Mouse (Mus musculus) thymus, postnatal 25 days (tissue): ENCODE data around the gene Abhd11.
"Not testable (repeated sequence)": the region's sequence is repeated elsewhere in the genome, so short reads cannot be mapped to it uniquely, and the experiment has no call there.

Experiments used
- DNase-seq: peaks from one replicate; pipeline ENCODE4 v3.0.0; 2022

The Abhd11 gene

DNA sequence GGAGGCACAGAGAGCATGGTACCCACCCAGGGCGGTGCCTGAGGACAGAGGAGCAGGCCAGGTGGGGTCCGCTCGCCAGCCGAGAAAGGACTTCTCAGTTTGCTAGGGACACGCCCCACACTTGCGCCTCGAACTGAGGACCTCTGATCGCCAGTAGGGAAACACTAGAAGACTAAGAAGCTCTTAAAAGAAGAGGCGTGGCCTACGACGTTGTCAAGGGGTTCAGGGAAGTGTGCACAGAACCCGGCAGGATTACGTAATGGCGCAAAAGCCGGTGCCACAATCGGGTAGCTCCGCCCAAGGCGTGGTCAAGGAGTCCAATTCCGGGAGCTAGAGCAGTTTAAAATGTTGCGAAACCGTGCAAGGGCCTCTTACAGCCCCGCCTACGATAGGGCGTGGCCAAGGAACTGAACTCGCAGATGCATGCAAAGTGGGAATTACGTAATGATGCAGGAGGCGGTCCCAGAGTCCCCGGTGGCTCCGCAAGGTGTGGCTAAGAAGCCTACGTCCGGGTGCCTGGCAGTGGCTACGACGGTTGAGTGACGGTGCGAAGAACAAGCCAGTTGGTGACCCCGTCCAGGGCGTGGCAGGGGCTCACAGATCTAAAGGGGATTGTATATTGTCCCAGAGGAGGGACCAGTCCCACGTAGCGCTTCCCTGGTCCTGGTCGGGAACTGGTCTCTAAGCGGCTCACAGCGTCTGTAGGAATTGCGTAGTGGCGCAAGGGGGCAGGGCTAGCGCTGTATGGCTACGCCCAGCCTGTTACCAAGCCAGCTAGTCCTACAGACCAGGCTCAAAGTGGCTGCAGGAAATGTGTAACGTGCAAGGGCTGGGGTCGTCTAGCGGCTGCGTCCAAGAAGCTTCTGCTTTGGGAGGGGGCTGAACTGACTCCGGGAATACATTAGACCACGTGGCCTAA is at the start of gene Abhd11:
Abhd11 (plus strand) TSS at position 482 of the 919 bp plus-strand sequence.
- DNase-seq, result peak; percentile 99

- peak; percentile 52 for DNase-seq
Observed at GRCm38 (mm10) chr5:134960430-134960829, 48.5 kb upstream of the Abhd11 start.

DNA sequence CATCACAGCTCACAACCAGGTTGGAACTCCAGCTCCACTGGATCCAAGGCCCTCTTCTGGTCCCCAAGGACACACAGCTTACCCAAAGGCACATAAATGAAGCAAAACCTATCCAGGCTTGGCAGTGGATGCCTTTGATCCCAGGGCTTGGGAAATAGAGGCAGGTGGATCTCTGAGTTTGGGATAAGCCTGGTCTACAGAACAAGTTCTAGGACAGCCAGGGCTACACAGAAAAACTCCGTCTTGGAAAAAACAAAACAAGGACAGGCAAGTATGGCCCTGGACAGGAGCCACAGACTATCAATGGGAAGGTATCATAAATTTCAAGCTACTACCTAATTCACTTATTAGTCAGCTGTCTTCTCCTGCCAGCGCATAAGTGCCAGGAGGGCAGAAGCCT is 47.4 kb upstream of the Abhd11 start:
- DNase-seq, result no peak

DNA sequence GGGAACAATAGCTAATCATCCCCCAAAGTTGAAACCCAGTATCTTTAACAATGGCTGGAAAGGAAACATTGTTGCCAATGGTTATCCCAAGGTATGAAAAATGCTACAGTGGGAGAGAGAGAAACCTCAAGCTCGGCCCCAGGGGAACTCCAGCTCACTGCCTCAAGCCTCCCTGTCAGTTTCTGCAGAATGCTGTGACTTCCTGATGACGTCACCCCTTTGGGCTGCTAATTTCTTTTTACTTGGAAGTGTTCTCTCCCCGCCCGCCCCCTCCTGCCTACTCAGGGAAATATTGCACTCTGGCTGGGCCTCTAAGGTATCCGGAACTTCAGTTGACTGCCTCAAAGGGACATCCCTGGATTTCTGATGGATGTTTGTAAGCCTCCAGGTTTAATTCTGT is 45.4 kb upstream of the Abhd11 start:
- DNase-seq, result no peak

- DNase-seq, result not testable (repeated sequence)
Observed at GRCm38 (mm10) chr5:134964655-134965054, 44.3 kb upstream of the Abhd11 start.

DNA sequence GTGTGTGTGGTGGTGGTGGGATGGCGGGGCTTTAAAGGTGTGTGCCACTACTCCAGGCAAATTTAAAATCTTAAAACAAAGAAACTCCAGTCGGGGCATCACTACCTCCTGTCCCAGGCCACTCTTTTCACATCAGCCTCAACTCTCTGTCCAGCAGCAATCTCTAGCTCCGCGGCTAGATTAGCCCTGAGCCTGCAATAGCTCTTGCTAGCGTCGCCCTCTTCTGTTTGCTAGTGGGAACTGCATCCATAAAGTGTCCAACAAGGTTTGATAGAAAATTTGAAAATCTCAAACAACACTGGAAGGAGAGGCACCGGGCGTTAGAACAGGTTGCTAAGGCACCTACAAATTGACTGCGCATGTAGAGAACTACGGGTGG is 43.5 kb upstream of the Abhd11 start:
- peak; percentile 80 for DNase-seq

DNA sequence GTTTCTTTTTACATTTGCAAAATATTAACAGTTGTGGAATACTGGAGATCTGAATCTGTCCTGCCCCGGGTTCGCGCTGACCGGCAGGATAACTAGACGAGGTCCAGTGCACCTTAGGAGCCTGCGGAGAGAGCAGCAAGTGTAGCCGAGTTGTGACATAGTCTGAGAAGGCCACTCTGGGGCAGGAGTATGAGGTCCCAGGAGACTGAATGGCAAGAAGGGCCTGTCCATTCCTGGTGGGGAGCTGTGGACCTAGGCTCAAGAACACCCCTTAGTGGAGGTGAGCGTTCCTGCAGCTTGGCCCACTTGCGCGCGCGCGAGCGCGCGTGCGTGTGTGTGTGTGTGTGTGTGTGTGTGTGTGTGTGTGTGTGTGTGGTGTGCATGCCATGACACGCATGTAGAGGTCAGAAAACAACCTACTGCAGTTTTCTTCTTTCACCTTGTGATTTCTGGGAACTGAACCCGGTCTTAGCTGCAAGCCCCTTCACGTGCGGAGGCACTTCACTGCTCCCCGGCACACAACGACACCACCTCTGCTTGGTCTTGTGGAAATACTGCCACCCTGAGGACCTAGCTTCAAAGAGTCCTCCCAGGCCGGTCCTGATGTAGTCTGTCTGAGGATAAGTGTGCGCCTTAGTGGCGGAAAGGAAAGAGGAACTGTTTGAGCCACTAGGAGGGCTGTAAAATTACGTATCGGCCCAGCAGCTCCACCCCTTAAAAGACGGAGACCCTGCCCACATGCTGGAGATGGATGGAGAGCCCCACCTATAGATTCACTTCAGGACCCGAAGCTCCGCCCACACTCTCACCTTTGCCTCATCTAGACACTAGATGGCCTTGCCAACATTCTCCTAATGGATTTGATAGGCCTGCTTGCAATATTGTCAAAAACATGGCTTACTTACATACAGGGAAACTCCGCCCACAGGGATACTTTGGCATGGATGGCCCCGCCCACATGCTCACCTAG is 42.8 kb upstream of the Abhd11 start:
- peak; percentile 71 for DNase-seq

- no peak for DNase-seq
Observed at GRCm38 (mm10) chr5:134967164-134967944, 41.6 kb upstream of the Abhd11 start.

GRCm38 (mm10) chr5:134970671-134971070 is 38.3 kb upstream of the Abhd11 start:
- no peak for DNase-seq

GRCm38 (mm10) chr5:134973081-134973480 is 35.9 kb upstream of the Abhd11 start:
- DNase-seq, result no peak

GRCm38 (mm10) chr5:134973526-134973925 is 35.4 kb upstream of the Abhd11 start:
- DNase-seq, result no peak

- DNase-seq, result no peak
Observed at GRCm38 (mm10) chr5:134974294-134974693, 34.7 kb upstream of the Abhd11 start.

- no peak for DNase-seq
Observed at GRCm38 (mm10) chr5:134974921-134975320, 34.0 kb upstream of the Abhd11 start.

- DNase-seq, result no peak
Observed at GRCm38 (mm10) chr5:134976164-134976563, 32.8 kb upstream of the Abhd11 start.

GRCm38 (mm10) chr5:134976577-134977250 is 32.2 kb upstream of the Abhd11 start:
- DNase-seq, result no peak

DNA sequence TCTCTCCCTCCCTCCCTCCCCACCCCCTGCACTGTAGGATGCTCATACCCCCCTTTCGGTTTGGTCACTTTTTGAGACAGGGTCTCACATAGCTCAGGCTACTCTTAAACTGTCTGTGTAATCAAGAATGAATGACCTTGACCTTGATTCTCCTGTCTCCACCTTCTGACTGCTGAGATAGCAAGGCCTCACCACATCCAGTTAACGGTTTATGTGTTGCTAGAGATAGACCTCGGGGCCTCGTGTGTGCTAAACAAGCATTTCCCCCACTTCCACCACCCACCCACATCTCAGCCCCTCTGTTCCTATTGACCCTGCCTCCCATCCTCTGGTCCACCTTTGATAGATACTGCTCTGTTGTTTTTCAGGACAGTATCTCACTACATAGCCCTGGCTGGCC is 31.1 kb upstream of the Abhd11 start:
- DNase-seq, result no peak

DNA sequence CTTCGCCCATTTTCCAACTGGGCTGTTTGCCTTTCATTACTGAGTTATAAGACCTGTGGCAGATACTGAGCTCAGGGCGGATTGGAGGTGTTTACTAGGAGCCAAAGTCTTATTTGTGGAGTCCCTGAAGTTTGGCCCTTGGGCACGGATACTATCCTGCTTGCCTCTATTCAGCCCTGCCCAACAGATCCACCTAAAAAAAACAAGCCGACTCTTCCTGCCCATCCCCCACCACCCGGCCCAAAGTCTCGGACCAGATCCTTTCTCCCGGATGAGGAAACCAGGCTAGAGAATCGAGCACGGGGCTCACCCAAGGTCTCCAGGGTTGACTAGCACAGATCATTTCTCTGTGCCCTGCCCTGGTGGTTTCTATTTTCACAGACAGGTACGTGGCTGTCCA is 27.8 kb upstream of the Abhd11 start:
- DNase-seq, result no peak

GRCm38 (mm10) chr5:134983111-134983510 is 25.8 kb upstream of the Abhd11 start:
- DNase-seq, result no peak

GRCm38 (mm10) chr5:134983771-134984170 is 25.2 kb upstream of the Abhd11 start:
- DNase-seq, result no peak

- DNase-seq, result no peak
Observed at GRCm38 (mm10) chr5:134985633-134986297, 23.2 kb upstream of the Abhd11 start, which contains the start of gene Cldn3. Gene Cldn3 (plus strand): TSS chr5:134986214.
